Mouse (Mus musculus) MEL (cell line): Measurements from ENCODE around the gene Eprs. TPM values are rescaled to one million over a fixed set of nuclear protein-coding genes. Genes with fewer than 3 reads are reported as not detected.

Experiments
- DNase-seq: peaks from one replicate; pipeline ENCODE4 v3.0.0; 2011; ENCODE audit warnings: low read depth, low spot score
- H3K27ac ChIP-seq: 2 replicates; pipeline ENCODE4 v1.5.1; 2012; ENCODE audit warnings: low read depth, mild to moderate bottlenecking, control low read depth, low read length, moderate library complexity; ENCODE audit not compliant: control insufficient read depth
- H3K27me3 ChIP-seq, 2 experiments: fragments of 150-350 bp in 1 of 2; sonication (generic) in 1 of 2; 2 replicates each; pipeline ENCODE4 v1.6.1; 2012; ENCODE audit warnings: low read length in 2 of 2, mild to moderate bottlenecking in 2 of 2, improper control_type of control experiment in 1 of 2, moderate library complexity in 1 of 2; ENCODE audit not compliant: insufficient read depth in 2 of 2, control insufficient read depth in 1 of 2
- H3K36me3 ChIP-seq, 2 experiments: 2 replicates each; pipeline ENCODE4 v1.6.1; 2012 to 2014; ENCODE audit warnings: low read length in 2 of 2, improper control_type of control experiment in 1 of 2, inconsistent platforms in 1 of 2, mild to moderate bottlenecking in 1 of 2; ENCODE audit not compliant: insufficient read depth in 2 of 2, control insufficient read depth in 1 of 2
- H3K4me1 ChIP-seq, 2 experiments: fragments of 150-350 bp in 1 of 2; sonication (generic) in 1 of 2; 2 replicates each; pipeline ENCODE4 v1.6.1; 2012; ENCODE audit warnings: low read length in 2 of 2, improper control_type of control experiment in 1 of 2, mild to moderate bottlenecking in 1 of 2; ENCODE audit not compliant: insufficient read depth in 2 of 2, control insufficient read depth in 1 of 2
- H3K4me3 ChIP-seq, 2 experiments: fragments of 150-350 bp in 1 of 2; sonication (generic) in 1 of 2; 2 replicates each; pipeline ENCODE4 v1.5.1; 2012; ENCODE audit warnings: low read depth in 2 of 2, low read length in 2 of 2, mild to moderate bottlenecking in 2 of 2, moderate library complexity in 2 of 2, control low read depth in 1 of 2, improper control_type of control experiment in 1 of 2; ENCODE audit not compliant: control insufficient read depth in 1 of 2, insufficient read depth in 1 of 2
- H3K79me2 ChIP-seq: 2 replicates; pipeline ENCODE4 v1.6.1; 2012; ENCODE audit warnings: mild to moderate bottlenecking, low read length, moderate library complexity; ENCODE audit not compliant: control insufficient read depth, poor library complexity, insufficient read depth
- H3K9ac ChIP-seq: 2 replicates; pipeline ENCODE4 v1.6.1; 2012; ENCODE audit warnings: low read depth, mild to moderate bottlenecking, control low read depth, low read length, moderate library complexity; ENCODE audit not compliant: control insufficient read depth, poor library complexity, severe bottlenecking
- H3K9me3 ChIP-seq: fragments of 150-350 bp; sonication (generic); replicated peaks from 2 replicates; pipeline ENCODE4 v1.6.1; 2012; ENCODE audit warnings: mild to moderate bottlenecking, low read length, improper control_type of control experiment, moderate library complexity; ENCODE audit not compliant: insufficient read depth
- CHD1 ChIP-seq: IDR thresholded peaks from 2 replicates; pipeline ENCODE4 v1.6.1; 2012; ENCODE audit warnings: low read depth, mild to moderate bottlenecking, inconsistent platforms, low read length, improper control_type of control experiment
- CTCF ChIP-seq, 3 experiments: IDR thresholded peaks in 2 of 3; conservative IDR thresholded peaks in 1 of 3; 2 replicates each; pipeline ENCODE4 v1.5.1; 2011 to 2012; ENCODE audit warnings: low read length in 3 of 3, low read depth in 2 of 3, mild to moderate bottlenecking in 2 of 3, improper control_type of control experiment in 1 of 3, inconsistent platforms in 1 of 3, mixed read lengths in 1 of 3, moderate library complexity in 1 of 3; ENCODE audit not compliant: control insufficient read depth in 1 of 3, insufficient read depth in 1 of 3, poor library complexity in 1 of 3, severe bottlenecking in 1 of 3
- ELF1 ChIP-seq: IDR thresholded peaks from 2 replicates; pipeline ENCODE4 v1.6.1; 2014; ENCODE audit warnings: low read depth, mild to moderate bottlenecking, inconsistent platforms, low read length, improper control_type of control experiment, moderate library complexity
- EP300 ChIP-seq, 2 experiments: IDR thresholded peaks; 2 replicates each; pipeline ENCODE4 v1.6.1; 2011; ENCODE audit warnings: improper control_type of control experiment in 2 of 2, low read length in 2 of 2, low read depth in 1 of 2, mild to moderate bottlenecking in 1 of 2
- ETS1 ChIP-seq: IDR thresholded peaks from 2 replicates; pipeline ENCODE4 v1.6.1; 2012; ENCODE audit warnings: low read depth, mild to moderate bottlenecking, inconsistent platforms, low read length, improper control_type of control experiment, moderate library complexity
- GABPA ChIP-seq: IDR thresholded peaks from 2 replicates; pipeline ENCODE4 v1.6.1; 2012; ENCODE audit warnings: low read depth, mild to moderate bottlenecking, inconsistent platforms, low read length, improper control_type of control experiment, moderate library complexity
- HCFC1 ChIP-seq: IDR thresholded peaks from 2 replicates; pipeline ENCODE4 v1.6.1; 2012; ENCODE audit warnings: low read depth, mild to moderate bottlenecking, inconsistent platforms, low read length, improper control_type of control experiment, moderate library complexity
- MAFK ChIP-seq: IDR thresholded peaks from 2 replicates; pipeline ENCODE4 v1.6.1; 2011; ENCODE audit warnings: low read depth, mild to moderate bottlenecking, low read length, improper control_type of control experiment, borderline replicate concordance
- MAX ChIP-seq: IDR thresholded peaks from 2 replicates; pipeline ENCODE4 v1.6.1; 2011; ENCODE audit warnings: low read length, improper control_type of control experiment
- MXI1 ChIP-seq: IDR thresholded peaks from 2 replicates; pipeline ENCODE4 v1.6.1; 2011; ENCODE audit warnings: mild to moderate bottlenecking, low read depth, low read length, improper control_type of control experiment
- NELFE ChIP-seq: IDR thresholded peaks from 2 replicates; pipeline ENCODE4 v1.6.1; 2011; ENCODE audit warnings: low read depth, low read length, improper control_type of control experiment
- POLR2A ChIP-seq, 2 experiments: IDR thresholded peaks; 2 replicates each; pipeline ENCODE4 v1.6.1; 2011 to 2012; ENCODE audit warnings: low read length in 2 of 2, mild to moderate bottlenecking in 2 of 2, control low read depth in 1 of 2, improper control_type of control experiment in 1 of 2, low read depth in 1 of 2, moderate library complexity in 1 of 2; ENCODE audit not compliant: control insufficient read depth in 1 of 2, insufficient read depth in 1 of 2, poor library complexity in 1 of 2
- POLR2AphosphoS2 ChIP-seq: IDR thresholded peaks from 2 replicates; pipeline ENCODE4 v1.6.1; 2011; ENCODE audit warnings: low read length, improper control_type of control experiment
- RAD21 ChIP-seq: IDR thresholded peaks from 2 replicates; pipeline ENCODE4 v1.6.1; 2011; ENCODE audit warnings: mild to moderate bottlenecking, low read depth, low read length, improper control_type of control experiment
- SIN3A ChIP-seq: IDR thresholded peaks from 2 replicates; pipeline ENCODE4 v1.6.1; 2012; ENCODE audit warnings: low read length, improper control_type of control experiment, inconsistent platforms
- SMC3 ChIP-seq: IDR thresholded peaks from 2 replicates; pipeline ENCODE4 v1.6.1; 2011; ENCODE audit warnings: low read depth, low read length, improper control_type of control experiment
- TCF12 ChIP-seq: IDR thresholded peaks from 2 replicates; pipeline ENCODE4 v1.6.1; 2014; ENCODE audit warnings: low read depth, mild to moderate bottlenecking, inconsistent platforms, low read length, improper control_type of control experiment, moderate library complexity
- UBTF ChIP-seq: IDR thresholded peaks from 2 replicates; pipeline ENCODE4 v1.6.1; 2012; ENCODE audit warnings: low read depth, mild to moderate bottlenecking, inconsistent platforms, low read length, improper control_type of control experiment, moderate library complexity, borderline replicate concordance; ENCODE audit not compliant: insufficient read depth
- ZC3H11A ChIP-seq: IDR thresholded peaks from 2 replicates; pipeline ENCODE4 v1.6.1; 2012; ENCODE audit warnings: low read depth, mild to moderate bottlenecking, inconsistent platforms, low read length, improper control_type of control experiment
- ZNF384 ChIP-seq: IDR thresholded peaks from 2 replicates; pipeline ENCODE4 v1.6.1; 2012; ENCODE audit warnings: low read depth, mild to moderate bottlenecking, inconsistent platforms, low read length, improper control_type of control experiment
- polyA plus RNA-seq, 2 experiments: library from polyadenylated mRNA; stranded (reverse) in 1 of 2; unstranded in 1 of 2; fragments of >175 nt in 1 of 2; fragments of >200 nt in 1 of 2; gene quantifications; 2 replicates each; pipeline versions ENCODE4 v1.2.1 to v1.2.4; 2012; ENCODE audit warnings: low replicate concordance in 2 of 2, low read depth in 1 of 2; ENCODE audit not compliant: insufficient read length in 2 of 2, insufficient read depth in 1 of 2, missing spikeins in 1 of 2
- total RNA-seq: library from RNA; depleted of rRNA; stranded (reverse); fragments of 300-350 nt; gene quantifications from 2 replicates; pipeline ENCODE4 v1.2.3, GENCODE M21; 2012

Eprs gene
- total and polyA plus RNA-seq, 3 experiments, result 177 to 355 (median 177) TPM

DNA sequence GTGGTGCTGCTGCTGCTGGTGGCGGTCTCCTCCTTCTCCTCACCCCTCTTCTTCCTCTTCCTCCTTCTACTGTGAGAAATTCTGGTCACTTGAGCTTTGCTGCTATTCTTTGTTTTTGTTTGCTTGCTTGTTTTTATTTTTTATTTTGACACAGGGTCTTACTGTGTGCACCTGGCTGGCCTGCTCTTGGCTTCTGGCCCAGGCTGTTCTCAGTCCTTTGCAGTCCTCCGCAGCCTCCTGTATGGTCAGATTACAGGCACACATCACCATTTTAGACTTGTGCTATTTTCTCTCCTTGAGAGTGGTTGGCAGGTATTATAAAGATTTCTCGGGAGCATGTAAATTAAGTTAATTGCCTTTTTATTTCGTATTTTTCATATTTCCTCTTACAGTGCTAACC, 28.7 kb upstream of the Eprs start:
- no peak for DNase-seq
- peaks cover 1% of the 10 kb centered on the region; the same call in 1 of the 2 replicates for H3K79me2 ChIP-seq
- no peak for TF ChIP-seq UBTF
- TF ChIP-seq, all 39 proteins: peak for 0
- Histone ChIP-seq H3K9ac (no peak overlapping the region), H3K27me3 (no peaks in the 10 kb centered on the region), H3K36me3 (peaks cover 0 to 9% of the 10 kb centered on the region in 2 experiments; a peak in 2 of 4 replicates), H3K9me3 (no peaks in the 10 kb centered on the region), H3K4me3 (no peak overlapping the region), H3K4me1 (peaks cover 2 to 11% of the 10 kb centered on the region in 2 experiments; a peak in 2 of 4 replicates), H3K27ac (no peak overlapping the region)

DNA sequence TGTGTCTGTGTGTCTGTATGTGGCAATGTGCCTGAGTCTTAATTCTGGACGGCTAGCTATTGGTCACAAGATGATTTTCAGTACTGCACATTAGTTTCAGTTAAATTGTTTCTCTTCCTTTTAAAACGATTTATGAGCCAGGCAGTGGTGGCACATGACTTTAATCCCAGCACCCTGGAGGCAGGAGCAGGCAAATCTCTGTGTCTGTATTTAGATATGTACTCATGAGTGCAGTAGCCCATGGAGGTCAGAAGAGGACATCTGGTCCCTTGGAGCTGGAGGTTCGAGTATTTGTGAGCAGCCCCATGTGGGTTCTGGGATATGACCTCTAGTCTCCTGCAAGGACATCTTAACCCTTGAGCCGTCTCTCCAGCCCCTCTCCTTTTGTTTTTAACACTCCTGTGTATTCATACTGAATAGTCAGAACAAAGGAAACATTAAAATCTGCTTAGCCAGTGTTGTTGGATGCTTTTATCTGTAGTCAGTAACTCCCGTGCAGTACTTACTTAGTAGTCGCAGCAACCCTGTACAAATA, 27.5 kb upstream of the Eprs start:
- H3K4me3 ChIP-seq, result no peak overlapping the region
- TF ChIP-seq MXI1 (no peak), SIN3A (no peak), ELF1 (no peak), CTCF (IDR thresholded peaks at IDR 0.05 in 2 of 3, conservative IDR thresholded peaks at IDR 0.05 in 1 of 3; ENCODE audit: control insufficient read depth in 1 of 3, insufficient read depth in 1 of 3, low read depth in 2 of 3, low read length in 3 of 3, poor library complexity in 1 of 3, severe bottlenecking in 1 of 3) (no peak), ZC3H11A (no peak), TCF12 (no peak), CHD1 (no peak), POLR2AphosphoS2 (no peak), GABPA (no peak), NELFE (no peak), HCFC1 (no peak), MAX (no peak), EP300 (IDR thresholded peaks at IDR 0.05; ENCODE audit: low read depth in 1 of 2, low read length in 2 of 2) (no peak), MAFK (no peak), SMC3 (no peak), RAD21 (no peak), ETS1 (no peak), POLR2A (IDR thresholded peaks at IDR 0.05; ENCODE audit: control insufficient read depth in 1 of 2, insufficient read depth in 1 of 2, low read depth in 1 of 2, low read length in 2 of 2, poor library complexity in 1 of 2) (no peak), ZNF384 (no peak)
- no peak overlapping the region for H3K27ac ChIP-seq
- no peaks in the 10 kb centered on the region; the same call in 1 of the 2 replicates for H3K79me2 ChIP-seq
- DNase-seq, result no peak
- peaks cover 0 to 5% of the 10 kb centered on the region in 2 experiments; a peak in 1 of 4 replicates for H3K36me3 ChIP-seq
- H3K4me1 ChIP-seq, result peaks cover 2 to 3% of the 10 kb centered on the region in 2 experiments; a peak in 1 of 4 replicates
- H3K9me3 ChIP-seq, result no peaks in the 10 kb centered on the region
- H3K9ac ChIP-seq, result no peak overlapping the region
- H3K27me3 ChIP-seq, result no peaks in the 10 kb centered on the region
